ENCODE assay signal across 27 mouse cellular contexts in the genomic region with DNA sequence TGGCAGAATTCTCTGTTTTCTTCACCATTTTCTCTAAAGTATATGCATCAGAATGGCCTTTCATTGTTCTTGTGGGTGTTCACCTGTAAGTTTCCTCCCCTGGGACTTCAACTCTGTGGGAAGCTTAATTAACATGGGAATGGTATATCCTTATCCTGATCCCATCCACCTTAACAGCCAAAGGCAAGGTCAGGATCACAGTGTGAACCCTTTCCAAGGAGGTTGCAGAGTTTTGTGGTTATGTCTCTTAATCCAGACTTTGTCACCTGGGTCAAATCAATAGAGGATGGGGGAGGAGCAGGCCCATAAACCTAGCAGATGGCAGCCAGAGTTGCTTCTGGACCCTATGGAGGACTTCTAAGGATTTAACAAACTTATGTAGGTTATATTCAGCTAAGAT.
DNase-seq lines count a peak whose midpoint lies in the region; ATAC-seq and TF ChIP-seq lines count a peak whose summit lies in the region.
"Had no signal": no experiment of that assay in that cellular context is flagged by ENCODE, and none has a peak within 500 bp of the region (broad histone marks: within the 10 kb centered on the region; RNA-seq: fewer than 3 reads in every experiment).

No protein-coding gene starts in this region.

- H3K9ac ChIP-seq in liver, adult 2 months (ENCODE audit: low read depth, low read length) = no peak overlapping the region
- H3K9ac ChIP-seq in liver, embryonic 11.5 days (ENCODE audit: low read depth, low read length) = no peak overlapping the region
- H3K9ac ChIP-seq: embryonic facial prominence, embryonic 13.5 days; embryonic facial prominence, embryonic 15.5 days; forebrain, embryonic 12.5 days had no signal

- H3K4me2 ChIP-seq in liver, embryonic 11.5 days = no peak overlapping the region
- H3K4me2 ChIP-seq: embryonic facial prominence, embryonic 13.5 days; embryonic facial prominence, embryonic 15.5 days; forebrain, embryonic 12.5 days had no signal

- no peak overlapping the region for H3K4me3 ChIP-seq in liver, adult 2 months (ENCODE audit: insufficient read depth, low read depth, low read length)
- H3K4me3 ChIP-seq in liver, embryonic 11.5 days (ENCODE audit: low read depth, low read length) = no peak overlapping the region
- H3K4me3 ChIP-seq: embryonic facial prominence, embryonic 13.5 days; embryonic facial prominence, embryonic 15.5 days; erythroblast, embryonic 14.5 days; forebrain, embryonic 10.5 days; forebrain, embryonic 12.5 days had no signal

- TF ChIP-seq CTCF in liver, adult 2 months (IDR thresholded peaks at IDR 0.05; ENCODE audit: low read depth, low read length) = no peak

- TF ChIP-seq POLR2A in liver, adult 2 months (IDR thresholded peaks at IDR 0.05; ENCODE audit: extremely low read depth, insufficient read depth, low read length) = no peak

- H3K79me2 ChIP-seq in liver, adult 2 months (ENCODE audit: control insufficient read depth, insufficient read depth, low read length) = no peaks in the 10 kb centered on the region

- intact Hi-C loops in gastrocnemius, postnatal 36 days (cut with DNase I) = no loop called here
- intact Hi-C loops in left cerebral cortex, postnatal 14 days (cut with DNase I) = no loop called here

- no peak overlapping the region for H3K27ac ChIP-seq in liver, adult 2 months (replicated peaks; ENCODE audit: insufficient read depth, low read depth, low read length)
- no peak overlapping the region for H3K27ac ChIP-seq in liver, embryonic 11.5 days (ENCODE audit: low read depth, low read length)
- H3K27ac ChIP-seq: embryonic facial prominence, embryonic 13.5 days; embryonic facial prominence, embryonic 15.5 days; forebrain, embryonic 10.5 days; forebrain, embryonic 12.5 days had no signal

- peak; percentile 61 for DNase-seq in liver, adult 2 months (ENCODE audit: extremely low read depth, low read depth, low spot score)
- no peak for DNase-seq in liver, embryonic 11.5 days (ENCODE audit: low spot score)
- peak; percentile 98 for DNase-seq in ES-CJ7 (ENCODE audit: low read depth, low spot score)
- peak; percentile 99 for DNase-seq in R1 (ENCODE audit: low read depth, low spot score)
- peak; percentile 90 for DNase-seq in ZHBTc4 (ENCODE audit: low read depth, low spot score)
- no peak for DNase-seq in kidney, postnatal 36 days
- no peak for DNase-seq in gastrocnemius, postnatal 36 days
- DNase-seq in left cerebral cortex, postnatal 14 days (ENCODE audit: low spot score in 2 of 2) = no peak
- DNase-seq: adrenal gland, adult 2 months; adrenal gland, postnatal 10 days; adrenal gland, postnatal 25 days; cerebellum, adult 11 months; cerebellum, adult 18-20 months; cerebellum, adult 8-10 months; cerebellum, adult 9-11 months; cerebellum, postnatal 14 days; cerebellum, postnatal 36 days; embryo, embryonic 11 days had no signal

- H3K4me1 ChIP-seq in liver, adult 2 months (ENCODE audit: control insufficient read depth, insufficient read depth, low read length) = peaks cover 3% of the 10 kb centered on the region; the same call in 1 of the 2 replicates
- no peaks in the 10 kb centered on the region for H3K4me1 ChIP-seq in liver, embryonic 11.5 days (replicated peaks; ENCODE audit: control insufficient read depth, insufficient read depth, low read length)
- H3K4me1 ChIP-seq: embryonic facial prominence, embryonic 13.5 days; embryonic facial prominence, embryonic 15.5 days; forebrain, embryonic 10.5 days; forebrain, embryonic 12.5 days had no signal

- ATAC-seq in liver, embryonic 11.5 days (replicated peaks; ENCODE audit: low FRiP score) = no peak
- ATAC-seq: forebrain, embryonic 14.5 days; forebrain, embryonic 16.5 days; Patski had no signal

- H3K27me3 ChIP-seq in liver, adult 2 months (ENCODE audit: control insufficient read depth, insufficient read depth, low read length) = no peaks in the 10 kb centered on the region
- H3K27me3 ChIP-seq in liver, embryonic 11.5 days (replicated peaks; ENCODE audit: control insufficient read depth, insufficient read depth, low read length) = no peaks in the 10 kb centered on the region
- H3K27me3 ChIP-seq: embryonic facial prominence, embryonic 13.5 days; embryonic facial prominence, embryonic 15.5 days; forebrain, embryonic 12.5 days; Patski had no signal

- no peaks in the 10 kb centered on the region for H3K9me3 ChIP-seq in liver, embryonic 11.5 days (ENCODE audit: control insufficient read depth, low read length)
- H3K9me3 ChIP-seq: embryonic facial prominence, embryonic 13.5 days; embryonic facial prominence, embryonic 15.5 days; forebrain, embryonic 12.5 days; G1E had no signal

- H3K36me3 ChIP-seq in liver, adult 2 months (ENCODE audit: control insufficient read depth, insufficient read depth, low read length) = no peaks in the 10 kb centered on the region
- no peaks in the 10 kb centered on the region for H3K36me3 ChIP-seq in liver, embryonic 11.5 days (ENCODE audit: control insufficient read depth, insufficient read depth, low read length)
- H3K36me3 ChIP-seq: embryonic facial prominence, embryonic 13.5 days; embryonic facial prominence, embryonic 15.5 days; forebrain, embryonic 10.5 days; forebrain, embryonic 12.5 days; G1E had no signal

Comparison
In these comparisons a context has a peak if more than half of its experiments do, and no peak if none do; other contexts are left out.
1. DNase-seq: peak in liver, adult 2 months (single experiment), ES-CJ7 (single experiment), R1 (single experiment) and ZHBTc4 (single experiment); none in liver, embryonic 11.5 days (single experiment), kidney, postnatal 36 days (0 of 2), gastrocnemius, postnatal 36 days (0 of 2) and left cerebral cortex, postnatal 14 days (0 of 2).